Mouse (Mus musculus) brain, embryonic 14.5 days (tissue): Measurements from ENCODE around the gene Rpgr. TPM values are rescaled to one million over a fixed set of nuclear protein-coding genes. Genes with fewer than 3 reads are reported as not detected.
A peak's percentile ranks its signal among the peaks of the same experiment; 100 is the strongest.

Experiments used
- DNase-seq: peaks from one replicate; pipeline ENCODE4 v3.0.0-alpha.2; 2011; ENCODE audit warnings: low read depth
- CTCF ChIP-seq: fragments of 200-500 bp; IDR thresholded peaks from 2 replicates; pipeline ENCODE4 v1.5.1; 2012; ENCODE audit warnings: inconsistent platforms, mild to moderate bottlenecking, moderate library complexity, borderline replicate concordance; ENCODE audit not compliant: insufficient read depth, insufficient read length; ENCODE audit errors: extremely low read depth
- POLR2A ChIP-seq: fragments of 200-500 bp; IDR thresholded peaks from 2 replicates; pipeline ENCODE4 v1.6.1; 2012; ENCODE audit warnings: mild to moderate bottlenecking, inconsistent platforms, borderline replicate concordance; ENCODE audit not compliant: poor library complexity, insufficient read depth, insufficient read length, severe bottlenecking; ENCODE audit errors: extremely low read depth
- polyA plus RNA-seq: library from polyadenylated mRNA; depleted of rRNA; stranded (reverse); fragments of >200 nt; gene quantifications from 2 replicates; pipeline ENCODE4 v1.2.3, GENCODE M21; 2012

The Rpgr gene
- polyA plus RNA-seq, 1 experiment, result 24.5 TPM

DNA sequence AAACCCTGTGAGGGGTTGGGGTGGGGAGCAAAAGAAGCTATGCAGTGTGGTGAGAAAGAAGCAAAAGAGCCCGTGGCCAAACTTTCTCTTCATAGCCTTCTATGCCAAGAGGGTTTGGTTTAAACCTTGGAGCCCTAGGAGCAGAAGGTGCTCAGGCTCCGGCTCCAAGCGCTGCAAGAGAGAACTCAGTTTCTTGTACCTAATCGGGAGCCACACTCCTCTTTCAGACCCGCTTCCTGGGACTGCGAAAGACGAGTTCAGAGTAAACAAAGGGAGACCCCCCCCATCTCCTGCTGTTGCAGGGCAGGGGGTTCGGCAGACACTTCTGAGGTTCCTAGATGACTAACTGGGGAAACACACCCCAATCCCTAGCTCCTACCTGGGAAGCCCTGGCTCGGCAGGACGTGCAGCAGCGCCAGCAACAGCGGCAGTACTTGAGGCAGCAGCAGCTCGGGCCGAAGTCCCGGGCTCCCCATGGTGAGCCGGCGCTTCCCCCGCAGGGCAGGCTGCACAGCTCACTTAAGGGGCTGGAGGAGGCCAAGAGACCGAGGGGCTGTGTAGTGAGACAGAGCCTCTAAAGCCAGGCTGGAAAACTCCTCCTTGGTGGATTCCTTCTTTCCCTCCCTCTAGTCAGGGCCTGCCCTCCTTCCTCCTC lies 99.5 kb downstream of the Rpgr start, which contains the start of gene Srpx:
Gene Srpx (minus strand): TSS at position 645 of the 655 bp plus-strand sequence.
- TF ChIP-seq CTCF, result no peak
- TF ChIP-seq POLR2A, result no peak
- DNase-seq, result peak; percentile 62

DNA sequence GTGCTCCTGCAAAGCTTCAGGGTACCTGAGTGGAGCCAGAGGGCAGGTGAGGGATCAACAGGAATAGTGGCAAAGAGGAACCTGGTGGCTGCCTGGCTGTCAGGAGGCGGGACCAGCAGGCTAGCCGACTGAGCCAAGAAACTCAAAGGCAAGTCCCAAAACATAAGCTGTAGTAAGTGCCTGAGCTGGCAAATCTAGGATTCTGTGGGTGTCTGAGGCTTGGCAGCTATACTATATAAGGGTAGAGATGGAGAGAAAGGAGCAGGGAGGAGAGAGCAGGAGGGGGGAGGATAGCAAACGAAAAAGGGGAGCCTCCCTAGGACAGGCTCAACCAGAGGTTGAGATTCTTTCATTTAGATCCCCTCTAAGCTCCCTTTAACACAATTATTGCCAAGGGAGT lies 100.9 kb downstream of the Rpgr start:
- DNase-seq, result no peak
- TF ChIP-seq POLR2A (no peak), CTCF (no peak)

DNA sequence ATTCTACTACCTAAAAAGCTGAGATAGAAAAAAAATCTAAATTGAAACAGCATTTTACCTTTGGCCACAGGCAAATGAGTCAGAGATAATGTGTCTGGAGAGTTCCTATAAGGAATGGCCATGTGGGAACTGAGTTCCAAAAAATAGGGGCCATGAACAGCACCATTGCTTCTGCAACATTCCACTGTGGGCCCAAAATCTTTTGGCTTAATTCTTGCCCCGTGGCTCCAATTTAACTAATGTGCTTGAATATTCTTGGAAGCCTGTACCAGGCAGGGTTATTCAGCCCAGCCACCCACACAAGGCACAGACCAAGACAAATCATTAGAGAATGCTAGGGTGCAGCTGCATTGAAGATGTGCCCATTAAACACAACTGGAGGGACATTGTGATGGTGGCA lies 106.0 kb downstream of the Rpgr start:
- no peak for DNase-seq
- TF ChIP-seq POLR2A (no peak), CTCF (no peak)

DNA sequence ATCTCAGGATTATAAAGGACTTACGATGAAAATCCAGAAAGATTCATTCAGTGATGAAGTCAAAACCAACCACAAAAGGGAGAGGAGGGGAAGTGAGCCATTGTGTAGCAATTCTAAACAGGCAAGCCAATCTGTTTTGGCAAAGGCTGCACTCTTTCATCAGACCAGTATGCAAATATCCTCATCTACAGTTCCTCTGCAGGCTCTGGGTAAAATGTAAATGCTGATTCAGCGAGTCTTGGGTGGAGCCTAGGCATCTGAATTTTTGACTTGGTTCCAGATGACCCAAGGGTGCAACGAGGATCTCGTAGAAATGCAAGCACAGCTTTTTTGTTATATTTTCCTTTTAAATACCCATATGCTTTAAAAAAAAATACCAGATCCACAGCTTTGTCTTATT lies 108.2 kb downstream of the Rpgr start:
- peak; percentile 70 for DNase-seq
- TF ChIP-seq POLR2A (no peak), CTCF (no peak)

DNA sequence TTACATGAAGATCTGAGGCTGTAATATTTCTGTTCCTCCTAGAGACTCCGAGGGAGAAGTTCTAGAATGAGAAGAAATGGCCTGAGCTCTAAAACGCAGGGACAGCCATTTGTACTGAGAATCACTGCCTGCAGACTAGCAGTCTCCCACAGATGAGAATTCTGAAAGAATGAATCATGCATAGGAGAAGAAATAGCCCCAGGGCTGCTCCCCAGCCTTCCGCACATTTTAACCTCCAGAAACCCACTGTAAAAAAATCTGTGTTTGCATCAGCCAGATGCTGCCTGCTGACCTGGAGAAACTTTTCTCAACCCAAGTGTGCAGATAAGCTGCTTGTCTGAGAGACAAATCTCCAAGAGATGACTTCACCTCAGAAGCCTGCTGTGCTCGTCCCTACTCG lies 111.2 kb downstream of the Rpgr start:
- TF ChIP-seq CTCF (no peak), POLR2A (no peak)
- DNase-seq, result no peak

DNA sequence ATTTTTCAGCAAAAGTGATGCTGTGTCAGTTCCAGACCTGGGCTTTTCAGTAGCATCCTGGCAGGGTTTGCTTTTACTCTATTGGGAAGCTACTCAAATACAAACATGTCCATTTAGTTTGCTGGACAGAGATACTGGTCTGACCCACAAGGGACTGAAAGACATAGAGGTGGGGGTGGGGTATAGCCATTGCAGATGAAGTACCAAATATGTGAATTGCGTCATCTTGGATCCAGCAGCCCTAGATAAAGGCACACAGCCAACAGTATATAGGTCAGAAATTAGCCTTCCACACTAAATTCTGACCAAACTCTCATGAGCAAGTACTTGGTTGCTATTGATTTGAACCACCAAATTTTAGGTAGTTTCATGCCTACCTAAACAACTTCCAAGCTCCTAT lies 114.0 kb downstream of the Rpgr start:
- no peak for TF ChIP-seq CTCF
- TF ChIP-seq POLR2A, result no peak
- no peak for DNase-seq

DNA sequence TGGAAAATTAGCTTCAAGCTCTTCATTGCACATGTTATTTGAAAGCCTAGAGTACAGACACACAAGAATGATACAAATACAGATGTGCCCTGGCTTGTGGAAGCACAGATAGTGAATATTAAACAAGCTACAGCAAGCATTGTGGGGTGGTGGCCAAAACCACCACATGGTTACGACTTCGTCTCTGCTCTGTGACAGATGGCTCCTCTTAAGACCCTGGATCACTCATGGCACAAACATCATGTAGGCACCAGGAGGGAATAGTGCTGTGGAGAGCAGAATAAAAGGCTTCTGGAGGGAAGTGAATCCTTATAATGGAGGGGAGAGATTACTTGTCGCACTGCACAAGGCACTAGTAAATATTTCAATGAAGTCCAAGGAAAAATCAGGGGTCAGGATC lies 120.9 kb downstream of the Rpgr start:
- TF ChIP-seq CTCF (no peak), POLR2A (no peak)
- peak; percentile 64 for DNase-seq

DNA sequence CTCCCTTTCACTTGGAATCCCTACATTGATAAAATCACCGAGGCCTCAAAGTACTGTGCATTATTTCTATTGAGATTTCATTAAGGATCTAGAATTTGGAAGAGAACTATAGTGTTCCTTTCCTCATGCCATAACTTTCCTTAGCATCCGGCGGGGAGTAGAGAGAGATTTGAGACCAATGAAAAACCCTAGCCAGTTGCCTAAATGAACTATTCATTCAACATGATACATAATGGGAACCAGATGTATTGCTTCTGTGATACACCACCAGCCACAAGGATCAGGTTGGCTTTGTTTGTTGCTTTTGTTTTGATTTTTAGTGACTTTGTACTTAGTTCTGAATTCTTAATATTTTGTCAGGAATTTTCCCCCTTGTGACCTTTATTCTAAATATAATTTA lies 136.3 kb downstream of the Rpgr start:
- no peak for TF ChIP-seq POLR2A
- no peak for TF ChIP-seq CTCF
- no peak for DNase-seq

DNA sequence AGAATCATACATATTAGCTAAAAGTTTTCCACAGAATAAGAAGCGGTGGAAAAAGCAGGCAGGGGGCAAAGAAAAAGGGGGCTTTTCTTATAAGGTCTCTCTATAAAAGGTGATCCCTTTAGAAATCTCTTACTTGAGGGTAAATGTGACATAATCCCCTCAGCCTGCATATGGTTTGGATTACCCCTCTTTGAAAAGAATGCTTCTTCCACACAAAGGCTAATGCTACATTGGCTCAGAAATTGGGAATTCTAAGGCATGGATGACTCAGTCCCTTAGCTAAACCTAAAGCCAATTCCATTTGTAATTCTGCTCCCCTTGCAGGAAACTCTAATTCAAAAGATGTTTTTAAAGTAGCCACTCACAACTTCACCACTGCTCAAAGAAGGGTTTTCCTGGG lies 136.7 kb downstream of the Rpgr start:
- no peak for DNase-seq

DNA sequence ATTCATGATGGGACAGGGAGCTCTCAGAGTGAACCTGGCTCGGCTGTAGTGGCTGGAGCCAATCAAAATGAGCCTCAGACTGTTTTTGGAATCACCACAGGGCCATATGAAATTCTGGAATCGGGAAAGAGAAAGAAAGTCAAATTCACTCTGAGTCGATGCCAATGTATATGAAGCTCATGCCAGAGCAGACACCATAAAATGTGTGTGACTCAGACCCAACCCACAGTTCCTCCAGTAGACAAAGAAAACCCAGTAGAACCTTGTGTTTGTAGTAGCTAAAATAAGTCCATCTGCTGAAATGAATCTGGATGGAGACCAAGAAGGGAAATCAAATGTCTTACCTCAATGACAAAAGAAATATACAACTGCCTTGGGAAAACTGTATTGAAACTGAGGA lies 142.8 kb downstream of the Rpgr start:
- DNase-seq, result no peak
- TF ChIP-seq CTCF (no peak), POLR2A (no peak)

More for the DNA sequence above, 136.7 kb downstream of the Rpgr start:
- no peak for TF ChIP-seq POLR2A
- no peak for TF ChIP-seq CTCF

DNA sequence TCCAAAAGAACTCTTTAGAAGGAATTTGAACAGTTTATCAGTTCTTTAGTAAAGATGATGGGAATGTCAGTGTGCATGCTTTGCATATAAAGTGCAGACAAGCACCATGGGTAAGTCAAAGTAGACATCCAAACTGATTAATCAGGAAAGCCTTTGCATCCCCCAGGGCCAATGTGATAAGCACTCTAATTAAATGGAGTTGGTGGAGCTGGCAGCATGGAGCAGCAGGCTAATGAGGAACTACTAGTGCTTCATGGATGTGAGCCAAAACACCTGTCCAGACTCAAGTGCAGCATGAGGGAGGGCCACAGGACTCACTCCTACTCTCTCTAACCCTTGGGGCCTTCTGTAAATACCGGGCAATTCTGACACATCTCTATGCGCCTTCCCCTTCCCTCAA lies 145.2 kb downstream of the Rpgr start:
- TF ChIP-seq CTCF (no peak), POLR2A (no peak)
- DNase-seq, result peak; percentile 66

DNA sequence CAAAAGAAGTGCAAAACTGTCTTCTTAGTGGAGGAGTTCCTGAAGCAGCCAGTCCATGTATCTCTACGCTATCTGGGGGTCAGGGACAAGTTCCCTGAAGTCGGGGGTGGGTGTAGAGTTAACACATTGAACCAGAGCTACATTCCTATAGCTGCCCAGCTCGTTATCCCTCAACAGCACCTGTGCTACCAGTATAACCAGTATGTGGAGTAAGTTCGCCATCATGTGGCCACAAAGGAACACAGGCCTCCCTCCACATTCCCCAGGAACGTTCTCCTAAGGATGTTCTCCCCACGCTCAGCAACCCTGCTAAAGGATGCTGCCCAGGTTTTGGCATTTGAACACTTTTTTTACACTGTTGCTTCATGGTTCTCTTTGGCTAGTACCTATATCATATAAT lies 146.0 kb downstream of the Rpgr start:
- TF ChIP-seq CTCF (peak; percentile 68; the same call in 1 of the 2 replicates), POLR2A (no peak)
- peak; percentile 75 for DNase-seq
